Mouse (Mus musculus): Measurements from ENCODE around the gene Tmem216.
"Not testable (repeated sequence)": the region's sequence is repeated elsewhere in the genome, so short reads cannot be mapped to it uniquely, and the experiment has no call there.

Gene Tmem216

GRCm38 (mm10) chr19:10564278-10564677 is 8.2 kb upstream of the Tmem216 start:
- no peak for DNase-seq

DNA sequence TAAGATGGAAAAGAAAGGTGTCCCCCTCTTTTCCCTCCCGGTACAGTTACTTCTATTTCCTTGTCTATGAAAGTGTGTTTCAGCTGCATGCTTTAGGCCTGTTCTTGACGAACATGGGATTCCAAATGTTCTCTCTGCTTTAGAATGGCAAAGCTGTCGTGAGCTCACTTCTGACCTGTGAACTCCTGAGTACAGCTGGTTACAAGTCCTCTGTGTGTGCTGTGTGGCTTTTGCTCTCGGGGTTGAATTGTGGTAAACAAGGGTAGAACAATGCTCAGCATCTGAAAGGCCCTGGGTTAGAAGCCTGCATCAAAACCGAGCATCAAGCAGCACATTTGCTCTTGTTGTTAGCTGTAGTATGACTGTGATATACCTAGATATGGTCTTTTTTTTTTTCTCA is 6.3 kb upstream of the Tmem216 start:
- DNase-seq, result no peak

- DNase-seq, result peak in 1 of 2 experiments; percentile 40
Measured at GRCm38 (mm10) chr19:10561558-10562314, 5.7 kb upstream of the Tmem216 start.

- DNase-seq, result no peak
Measured at GRCm38 (mm10) chr19:10560108-10560507, 4.1 kb upstream of the Tmem216 start.

GRCm38 (mm10) chr19:10557837-10558375 is 1.9 kb upstream of the Tmem216 start:
- not testable (repeated sequence) for DNase-seq

DNA sequence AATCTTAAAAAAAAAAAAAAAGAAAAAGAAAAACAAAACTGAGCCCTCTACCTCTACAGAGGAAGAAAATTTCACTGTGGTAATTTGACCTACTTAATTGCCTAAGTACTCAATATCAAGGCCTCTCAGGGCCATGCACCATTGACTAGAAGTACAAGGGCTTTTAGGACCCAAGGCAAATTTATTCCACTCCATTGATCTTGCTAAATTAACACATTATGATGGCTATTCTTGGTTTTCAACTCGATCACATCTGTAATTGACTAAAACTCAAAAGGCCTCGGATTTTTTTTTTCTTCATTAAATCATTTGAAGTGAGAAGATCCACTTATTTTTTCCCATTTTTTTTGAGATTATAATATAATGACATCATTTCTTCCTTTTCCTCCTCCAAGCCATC is 1.4 kb upstream of the Tmem216 start:
- no peak for DNase-seq

GRCm38 (mm10) chr19:10557001-10557400 is 963 bp upstream of the Tmem216 start:
- no peak for DNase-seq

GRCm38 (mm10) chr19:10539454-10539853 is 16.6 kb downstream of the Tmem216 start:
- no peak for DNase-seq

GRCm38 (mm10) chr19:10530082-10530481 is 26.0 kb downstream of the Tmem216 start:
- peak in 1 of 2 experiments; percentile 21 for DNase-seq

DNA sequence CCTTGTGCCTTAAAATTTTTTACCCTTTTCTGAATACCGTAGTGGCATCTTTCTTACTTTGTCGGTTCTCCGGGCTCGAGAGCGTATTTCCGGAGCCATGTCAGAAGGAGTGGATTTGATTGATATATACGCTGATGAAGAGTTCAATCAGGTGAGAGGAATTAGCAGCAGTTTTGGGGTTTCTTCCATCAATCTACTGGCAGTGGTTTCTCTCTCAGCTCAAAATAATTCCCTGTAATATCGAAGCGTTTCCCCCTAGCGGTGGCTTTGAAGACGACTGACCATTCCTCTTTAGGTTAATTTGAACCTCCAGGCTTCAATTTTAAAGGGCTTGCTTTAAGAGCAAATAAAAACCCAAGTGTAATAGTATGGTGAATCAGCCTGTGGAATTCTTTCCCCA is 30.1 kb downstream of the Tmem216 start, which contains the start of gene Sdhaf2:
TSS of gene Sdhaf2 (minus strand) at position 233 of the 400 bp plus-strand sequence.
- DNase-seq, result peak; percentile 47 to 71

- DNase-seq, result peak; percentile 93 to 97
Measured at GRCm38 (mm10) chr19:10525106-10525901, 30.7 kb downstream of the Tmem216 start, which contains the start of gene Cpsf7. Cpsf7 (plus strand) TSS chr19:10525266.

DNA sequence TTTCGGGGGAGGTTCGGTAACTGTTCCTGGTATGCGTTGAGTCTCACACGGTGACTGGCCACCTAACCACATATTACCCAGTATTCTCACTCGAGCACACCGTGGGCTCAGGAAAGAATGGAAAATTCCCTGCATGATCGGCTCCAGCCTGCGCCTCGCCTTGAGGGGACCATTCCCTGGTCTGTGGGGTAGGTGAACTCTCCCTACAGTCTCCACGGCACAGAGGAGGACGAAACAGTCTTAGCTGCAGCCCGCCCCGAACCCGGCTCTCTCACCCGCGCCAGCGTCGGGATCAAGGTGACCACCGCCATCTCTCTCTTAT is 31.3 kb downstream of the Tmem216 start:
- no peak for DNase-seq

DNA sequence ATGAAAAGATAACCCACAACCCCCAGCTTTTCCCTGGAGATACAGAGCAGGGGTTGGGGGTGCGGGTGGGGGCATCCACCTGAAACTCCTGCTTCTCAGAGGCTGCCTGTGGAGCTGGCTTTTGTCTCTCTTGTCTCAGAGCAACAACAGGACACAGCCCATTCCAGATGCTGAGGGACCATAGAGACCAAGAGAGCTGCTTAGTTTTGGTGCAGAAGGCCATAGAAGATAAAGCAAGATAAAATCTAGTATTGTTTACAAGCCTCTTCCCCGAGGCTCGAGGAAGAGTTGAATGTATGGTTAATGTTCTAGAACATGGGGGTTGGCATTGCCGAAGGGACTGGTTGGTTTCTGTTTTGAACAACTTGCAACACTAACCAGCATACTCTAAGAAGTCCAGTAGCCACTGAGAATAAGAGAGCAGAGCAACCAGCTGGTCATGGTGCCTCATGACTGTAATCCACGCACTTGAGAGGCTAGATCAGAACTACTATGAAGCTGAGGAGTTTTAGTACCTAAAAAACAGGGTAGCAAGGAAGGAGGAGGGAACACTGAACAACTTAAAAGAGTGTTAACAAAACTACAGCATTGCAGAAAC is 32.5 kb downstream of the Tmem216 start:
- DNase-seq, result no peak

GRCm38 (mm10) chr19:10521926-10522325 is 34.1 kb downstream of the Tmem216 start:
- no peak for DNase-seq

GRCm38 (mm10) chr19:10520355-10520754 is 35.7 kb downstream of the Tmem216 start:
- peak in 1 of 2 experiments; percentile 31 for DNase-seq

DNA sequence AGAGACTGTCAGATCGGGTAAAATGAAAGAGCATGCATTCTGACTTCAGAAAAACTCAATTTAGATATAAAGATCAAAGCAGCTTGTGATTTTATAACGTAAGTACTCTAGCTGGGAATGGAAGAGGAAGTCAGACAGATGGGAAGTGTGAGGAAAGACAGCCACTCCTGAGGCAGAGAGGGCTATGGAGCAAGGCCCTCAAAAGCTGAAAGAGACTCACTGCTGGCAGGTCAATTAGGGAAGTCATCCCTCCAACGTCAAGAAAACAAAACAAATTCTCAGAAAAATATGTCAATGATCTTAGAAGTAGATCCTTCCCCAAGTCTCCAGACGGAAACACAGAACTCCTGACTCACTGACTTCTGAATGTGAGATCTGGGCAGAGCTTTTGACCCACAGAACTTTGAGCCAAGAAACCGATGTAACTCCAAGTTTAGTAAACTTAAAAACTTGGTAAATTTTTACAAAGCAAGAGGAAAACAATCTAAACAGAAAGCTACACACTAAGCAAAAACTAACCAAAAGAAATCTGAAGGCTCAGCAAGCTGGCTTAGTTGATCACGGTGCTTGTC is 45.2 kb downstream of the Tmem216 start:
- no peak for DNase-seq

DNA sequence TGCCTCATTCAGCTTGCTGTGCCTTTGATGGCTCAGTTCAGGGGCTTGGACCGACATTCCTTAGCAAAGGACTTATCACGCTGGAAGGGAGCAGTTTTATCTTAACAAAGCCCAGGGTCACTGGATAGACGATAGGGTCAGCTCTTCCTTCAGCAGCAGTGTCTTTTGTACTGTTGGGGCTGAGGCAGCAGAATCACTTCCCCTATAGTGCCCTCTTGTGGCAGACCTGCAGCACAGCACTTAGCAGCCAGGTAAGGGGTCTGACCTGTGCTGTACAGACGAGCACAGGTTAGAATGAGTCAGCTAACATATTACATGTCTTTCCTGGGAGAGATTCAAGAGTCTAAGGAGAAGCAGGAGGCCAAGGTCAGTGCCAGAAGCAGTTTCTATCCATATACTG is 53.5 kb downstream of the Tmem216 start:
- peak; percentile 41 to 57 for DNase-seq

DNA sequence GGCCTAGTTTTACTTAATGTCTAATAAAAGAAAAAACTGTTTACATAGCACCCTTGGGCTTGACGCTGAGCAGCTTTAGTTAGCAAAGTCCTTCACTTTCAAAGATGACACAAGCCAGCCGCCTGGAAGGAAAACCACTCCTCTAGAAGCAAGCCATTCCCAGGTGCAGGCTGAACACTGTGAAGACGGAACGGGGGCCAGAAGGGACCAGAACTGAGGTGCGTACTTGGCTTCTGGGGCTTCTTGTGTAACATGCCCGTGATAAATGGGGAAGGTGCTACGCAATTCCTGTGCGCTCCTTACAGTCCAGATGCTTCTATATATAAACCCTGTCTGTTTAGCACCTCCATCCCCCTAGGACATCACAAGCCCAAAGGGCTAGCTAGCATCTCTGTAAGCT is 55.5 kb downstream of the Tmem216 start:
- no peak for DNase-seq

DNA sequence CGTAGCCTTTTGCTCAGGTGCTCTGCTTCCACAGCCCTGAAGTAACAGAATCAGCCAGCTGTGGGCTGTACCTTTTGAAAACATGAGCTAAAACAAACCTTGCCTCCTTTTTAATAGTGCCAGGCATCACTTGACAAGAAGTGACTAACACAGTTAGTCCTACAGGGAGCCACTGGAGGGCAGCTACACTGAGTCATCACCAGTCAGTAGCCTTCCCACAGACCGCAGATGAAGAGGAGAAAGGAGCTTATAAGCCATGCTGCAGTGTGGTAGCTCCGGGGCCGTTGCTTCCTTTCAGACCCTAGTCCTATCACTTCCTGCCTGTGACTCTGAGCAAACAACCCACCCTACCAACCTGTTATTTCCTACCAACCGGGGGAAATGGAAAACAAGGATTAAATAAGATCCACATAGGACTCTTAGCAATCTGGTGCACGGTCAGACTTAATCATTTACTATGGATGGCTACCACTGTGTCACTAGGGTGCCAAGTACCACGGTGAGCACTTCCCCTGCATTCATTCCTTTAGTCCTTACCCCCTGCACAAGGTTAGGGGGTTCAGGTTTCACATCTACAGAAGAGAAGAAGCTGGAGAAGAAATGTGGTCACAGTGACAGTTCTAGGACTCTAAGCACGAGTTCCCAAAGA is 58.4 kb downstream of the Tmem216 start:
- DNase-seq, result no peak

DNA sequence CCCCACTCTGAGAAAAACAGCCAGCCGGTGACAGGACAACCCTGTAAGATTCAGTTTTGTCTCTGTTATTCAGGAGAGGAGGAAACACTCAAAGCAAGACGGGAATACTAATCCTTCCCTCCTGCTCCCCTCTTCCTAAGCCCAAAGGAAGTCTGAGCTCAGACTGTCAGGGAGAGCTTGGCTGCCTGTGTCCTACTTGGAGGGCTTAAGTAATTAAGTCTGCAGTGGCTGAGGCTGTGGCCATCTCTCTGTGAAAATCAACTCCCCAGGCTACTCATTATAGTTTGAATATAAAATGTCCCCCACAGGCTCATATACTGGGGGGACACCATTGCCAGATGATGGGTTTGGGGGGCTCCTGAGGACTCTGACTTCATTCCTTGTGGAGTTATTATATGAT is 59.1 kb downstream of the Tmem216 start:
- no peak for DNase-seq

GRCm38 (mm10) chr19:10495670-10496069 is 60.4 kb downstream of the Tmem216 start:
- no peak for DNase-seq

- peak; percentile 58 to 68 for DNase-seq
Measured at GRCm38 (mm10) chr19:10486264-10486738, 69.7 kb downstream of the Tmem216 start.
